Mouse (Mus musculus) stomach, postnatal 0 days (tissue): ENCODE data around the gene Cd247.

Experiments used
- CTCF ChIP-seq: IDR thresholded peaks from 2 replicates; pipeline ENCODE4 v1.5.1; 2016; ENCODE audit warnings: antibody characterized with exemption, low read depth, mild to moderate bottlenecking, moderate library complexity
- EP300 ChIP-seq: optimal IDR thresholded peaks from 2 replicates; pipeline ENCODE3; 2016; ENCODE audit warnings: antibody characterized with exemption

GRCm38 (mm10) chr1:165789963-165790362 lies 1.5 kb downstream of the Cd247 start:
- TF ChIP-seq CTCF (no peak), EP300 (no peak)
